Mouse (Mus musculus) bone marrow, adult 2 months (tissue): ENCODE data around the gene Ect2.

Experiments used
- CTCF ChIP-seq: fragments of 200-500 bp; IDR thresholded peaks from 2 replicates; pipeline ENCODE4 v1.5.1; 2011; ENCODE audit warnings: low read length, control low read depth; ENCODE audit not compliant: control insufficient read depth, insufficient read depth
- POLR2A ChIP-seq: fragments of 200-500 bp; IDR thresholded peaks from 2 replicates; pipeline ENCODE4 v1.6.1; 2011; ENCODE audit warnings: low read depth, mild to moderate bottlenecking, control low read depth, low read length, borderline replicate concordance; ENCODE audit not compliant: control insufficient read depth

DNA sequence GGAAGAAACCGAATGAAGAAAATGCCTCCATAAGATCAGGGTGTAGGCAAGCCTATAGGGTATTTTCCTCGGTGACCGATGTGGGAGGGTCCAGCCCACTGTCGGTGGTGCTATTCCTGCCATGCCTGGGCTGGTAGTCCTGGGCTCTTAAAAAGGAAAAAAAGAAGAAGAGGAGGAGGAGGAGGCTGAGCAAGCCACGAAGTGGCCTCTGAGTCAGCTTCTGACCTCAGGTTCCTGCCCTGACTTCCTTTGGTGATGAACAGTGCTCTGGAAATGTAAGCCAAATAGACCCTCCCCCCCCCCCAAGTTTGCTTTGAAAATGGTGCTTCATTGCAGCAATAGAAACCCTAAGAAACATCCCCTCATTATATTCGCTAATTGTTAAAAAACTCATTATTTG is 32.7 kb downstream of the Ect2 start:
- TF ChIP-seq CTCF (no peak), POLR2A (no peak)
